Mouse (Mus musculus) brain, adult 2 months (tissue): ENCODE data around the gene Prkag1.
A peak's percentile ranks its signal among the peaks of the same experiment; 100 is the strongest.

Experiments
- DNase-seq: peaks from one replicate; pipeline ENCODE4 v3.0.0; 2011; ENCODE audit warnings: low read depth, low spot score

Prkag1 gene

GRCm38 (mm10) chr15:98793141-98793698, 38.1 kb downstream of the Prkag1 start:
- DNase-seq, result peak; percentile 24

DNA sequence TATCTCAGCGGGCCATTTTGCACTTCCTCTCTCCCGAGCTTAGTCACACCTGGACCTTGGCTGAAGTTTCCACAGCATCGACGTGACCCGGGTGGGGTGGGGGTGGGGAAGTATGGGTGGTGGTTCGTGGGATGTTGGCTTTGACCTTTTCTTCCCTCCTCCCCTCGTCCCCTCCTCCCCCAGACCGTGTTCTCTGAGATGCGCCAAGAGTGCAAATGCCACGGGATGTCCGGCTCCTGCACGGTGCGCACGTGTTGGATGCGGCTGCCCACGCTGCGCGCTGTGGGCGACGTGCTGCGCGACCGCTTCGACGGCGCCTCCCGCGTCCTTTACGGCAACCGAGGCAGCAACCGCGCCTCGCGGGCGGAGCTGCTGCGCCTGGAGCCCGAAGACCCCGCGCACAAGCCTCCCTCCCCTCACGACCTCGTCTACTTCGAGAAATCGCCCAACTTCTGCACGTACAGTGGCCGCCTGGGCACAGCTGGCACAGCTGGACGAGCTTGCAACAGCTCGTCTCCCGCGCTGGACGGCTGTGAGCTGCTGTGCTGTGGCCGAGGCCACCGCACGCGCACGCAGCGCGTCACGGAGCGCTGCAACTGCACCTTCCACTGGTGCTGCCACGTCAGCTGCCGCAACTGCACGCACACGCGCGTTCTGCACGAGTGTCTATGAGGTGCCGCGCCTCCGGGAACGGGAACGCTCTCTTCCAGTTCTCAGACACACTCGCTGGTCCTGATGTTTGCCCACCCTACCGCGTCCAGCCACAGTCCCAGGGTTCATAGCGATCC, 38.9 kb downstream of the Prkag1 start:
- DNase-seq, result peak; percentile 84

GRCm38 (mm10) chr15:98791771-98792170, 39.5 kb downstream of the Prkag1 start:
- no peak for DNase-seq

GRCm38 (mm10) chr15:98791221-98791620, 40.1 kb downstream of the Prkag1 start:
- no peak for DNase-seq

DNA sequence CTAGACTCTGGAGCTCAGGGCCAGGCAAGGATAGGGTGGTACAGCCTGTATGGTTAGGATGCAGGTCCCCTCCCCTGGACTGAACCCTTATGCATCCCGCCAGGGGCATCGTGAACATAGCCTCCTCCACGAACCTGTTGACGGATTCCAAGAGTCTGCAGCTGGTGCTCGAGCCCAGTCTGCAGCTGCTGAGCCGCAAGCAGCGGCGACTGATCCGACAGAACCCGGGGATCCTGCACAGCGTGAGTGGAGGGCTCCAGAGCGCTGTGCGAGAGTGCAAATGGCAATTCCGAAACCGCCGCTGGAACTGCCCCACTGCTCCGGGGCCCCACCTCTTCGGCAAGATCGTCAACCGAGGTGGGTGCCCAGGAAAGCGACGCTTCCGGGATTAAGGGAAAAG, 40.6 kb downstream of the Prkag1 start:
- DNase-seq, result no peak

DNA sequence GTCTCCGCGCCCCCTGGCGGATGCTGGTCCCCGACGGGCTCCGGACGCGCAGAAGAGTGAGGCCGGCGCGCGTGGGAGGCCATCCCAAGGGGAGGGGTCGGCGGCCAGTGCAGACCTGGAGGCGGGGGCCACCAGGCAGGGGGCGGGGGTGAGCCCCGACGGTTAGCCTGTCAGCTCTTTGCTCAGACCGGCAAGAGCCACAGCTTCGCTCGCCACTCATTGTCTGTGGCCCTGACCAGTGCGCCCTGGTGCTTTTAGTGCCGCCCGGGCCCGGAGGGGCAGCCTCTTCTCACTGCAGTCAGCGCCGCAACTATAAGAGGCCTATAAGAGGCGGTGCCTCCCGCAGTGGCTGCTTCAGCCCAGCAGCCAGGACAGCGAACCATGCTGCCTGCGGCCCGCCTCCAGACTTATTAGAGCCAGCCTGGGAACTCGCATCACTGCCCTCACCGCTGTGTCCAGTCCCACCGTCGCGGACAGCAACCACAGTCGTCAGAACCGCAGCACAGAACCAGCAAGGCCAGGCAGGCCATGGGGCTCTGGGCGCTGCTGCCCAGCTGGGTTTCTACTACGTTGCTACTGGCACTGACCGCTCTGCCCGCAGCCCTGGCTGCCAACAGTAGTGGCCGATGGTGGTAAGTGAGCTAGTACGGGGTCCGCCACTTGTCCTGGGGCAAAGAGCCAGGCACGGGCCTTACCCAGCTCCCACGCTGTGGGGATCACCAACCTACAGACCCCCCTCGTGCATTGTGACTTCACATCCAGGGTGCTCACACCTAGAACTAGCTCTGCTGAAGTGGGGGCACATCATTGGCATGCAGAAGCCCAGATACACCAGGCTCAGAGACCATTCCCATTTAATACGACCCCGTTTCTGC, 41.4 kb downstream of the Prkag1 start, which contains the start of gene Wnt1:
Wnt1 (plus strand) TSS at position 197 of the 875 bp plus-strand sequence.
- DNase-seq, result no peak

DNA sequence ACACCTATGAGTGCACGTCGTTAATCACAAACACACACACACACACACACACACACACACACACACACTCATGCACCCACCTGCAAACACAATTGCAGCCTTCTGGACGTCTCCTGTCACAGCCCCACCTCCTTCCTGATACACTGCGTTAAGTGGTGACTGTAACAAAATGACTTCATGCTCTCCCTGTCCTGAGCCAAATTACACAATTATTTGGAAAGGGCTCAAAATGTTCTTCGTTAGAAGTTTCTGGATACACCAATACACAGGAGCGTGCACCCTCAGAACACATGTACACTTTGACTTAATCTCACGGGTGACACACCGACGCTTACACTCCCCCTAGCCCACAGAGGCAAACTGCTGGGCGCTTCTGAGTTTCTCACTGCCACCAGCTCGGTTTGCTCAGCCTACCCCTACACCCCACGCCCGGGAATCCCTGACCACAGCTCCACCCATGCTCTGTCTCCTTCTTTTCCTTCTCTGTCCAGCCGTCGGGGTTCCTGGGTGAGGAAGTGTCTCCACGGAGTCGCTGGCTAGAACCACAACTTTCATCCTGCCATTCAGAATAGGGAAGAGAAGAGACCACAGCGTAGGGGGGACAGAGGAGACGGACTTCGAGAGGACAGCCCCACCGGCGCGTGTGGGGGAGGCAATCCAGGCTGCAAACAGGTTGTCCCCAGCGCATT, 42.2 kb downstream of the Prkag1 start:
- DNase-seq, result no peak

GRCm38 (mm10) chr15:98787930-98788329, 43.4 kb downstream of the Prkag1 start:
- peak; percentile 58 for DNase-seq

DNA sequence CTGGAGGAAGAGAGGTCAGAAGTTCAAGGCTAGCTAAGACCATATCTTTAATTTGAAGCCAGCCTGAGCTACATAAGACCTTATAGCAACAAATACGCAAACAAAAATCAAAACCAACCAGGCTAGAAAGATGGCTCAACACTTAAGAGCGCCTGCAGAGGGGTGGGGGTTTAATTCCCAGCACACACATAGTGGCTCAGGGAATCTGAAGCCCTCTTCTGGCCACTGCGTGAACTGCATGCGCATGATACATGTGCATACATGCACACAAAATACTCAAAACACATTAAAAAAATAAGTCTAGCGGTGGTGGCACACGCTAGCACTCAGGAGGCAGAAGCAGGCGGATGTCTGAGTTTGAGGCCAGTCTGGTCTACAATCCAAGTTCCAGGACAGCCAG, 45.6 kb downstream of the Prkag1 start:
- DNase-seq, result peak; percentile 29

DNA sequence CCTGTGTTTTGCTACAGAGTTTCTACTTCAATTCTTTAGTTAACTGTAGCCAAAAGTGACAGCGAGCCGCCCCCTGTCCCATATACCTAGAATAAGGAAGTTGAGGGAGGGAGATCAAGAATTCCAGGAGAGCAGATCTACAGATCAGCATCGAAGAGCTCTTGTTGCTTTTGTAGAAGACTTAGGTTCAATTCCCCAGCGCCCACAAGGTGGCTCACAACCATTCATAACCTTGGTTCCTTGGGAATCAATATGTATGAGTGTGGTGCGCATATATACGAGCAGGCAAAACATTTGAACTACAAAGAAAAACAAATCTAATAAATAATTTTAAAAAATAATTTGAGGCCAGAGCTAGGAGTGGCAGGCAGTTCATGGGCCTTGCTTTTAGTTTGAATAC, 50.2 kb downstream of the Prkag1 start:
- DNase-seq, result peak; percentile 25

DNA sequence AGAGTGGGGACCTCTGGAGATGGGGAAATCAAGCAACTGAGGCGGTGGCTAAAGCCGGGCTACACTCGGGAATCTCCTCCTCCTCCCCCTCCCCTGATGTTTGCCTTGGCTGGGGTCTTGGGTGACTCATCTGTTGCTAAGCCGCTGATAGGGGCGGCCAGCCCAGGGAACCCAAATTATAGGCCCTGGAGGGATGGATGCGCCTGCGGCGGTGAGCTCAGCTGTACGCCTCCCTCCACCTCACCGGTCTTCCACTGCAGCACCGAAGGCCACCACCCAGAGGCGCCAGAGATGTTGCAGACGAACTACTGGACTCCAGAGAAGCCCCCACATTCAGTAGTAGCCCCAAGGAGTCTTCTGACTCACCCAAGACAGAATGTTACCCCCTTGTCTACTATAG, 50.7 kb downstream of the Prkag1 start:
- peak; percentile 50 for DNase-seq

DNA sequence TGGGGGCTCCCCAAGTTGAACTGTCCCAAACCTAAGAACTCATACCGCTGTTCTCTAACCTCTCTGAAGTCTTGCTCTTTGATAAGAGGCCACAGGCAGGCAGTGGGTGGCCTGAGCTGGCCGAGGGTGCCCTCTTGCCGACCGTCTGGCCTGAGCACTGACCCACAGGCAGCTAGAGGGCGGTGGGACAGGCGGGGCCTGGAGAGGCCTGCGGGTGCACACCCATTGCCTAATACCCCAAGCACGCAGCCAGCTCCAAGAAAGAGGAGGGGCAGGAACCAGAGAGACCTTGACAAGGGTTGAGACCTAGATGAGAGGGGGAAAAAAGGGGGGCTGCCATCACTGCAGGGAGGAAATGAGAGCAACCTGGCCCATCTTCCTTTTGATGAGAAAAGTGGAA, 51.2 kb downstream of the Prkag1 start:
- no peak for DNase-seq

DNA sequence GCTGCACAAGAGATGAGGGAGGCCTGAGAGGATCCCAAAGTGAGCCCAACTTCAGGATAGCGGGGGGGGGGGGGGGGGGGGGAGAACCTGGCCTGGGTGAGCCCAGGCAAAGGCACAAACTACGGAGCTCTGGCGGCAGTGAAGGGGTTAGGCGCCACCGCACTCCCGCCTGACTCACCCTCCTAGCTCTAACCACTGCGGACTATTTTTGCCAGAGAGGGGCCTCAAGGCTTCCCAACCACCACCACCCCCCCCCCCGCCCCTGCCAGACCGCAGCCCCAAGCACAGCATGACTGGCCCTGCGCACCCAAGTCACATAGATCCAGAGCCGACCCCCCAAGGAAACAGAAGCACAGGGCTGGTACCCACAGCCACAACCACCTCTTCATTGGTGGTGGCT, 52.5 kb downstream of the Prkag1 start:
- no peak for DNase-seq

GRCm38 (mm10) chr15:98778191-98778770, 53.0 kb downstream of the Prkag1 start:
- DNase-seq, result no peak

DNA sequence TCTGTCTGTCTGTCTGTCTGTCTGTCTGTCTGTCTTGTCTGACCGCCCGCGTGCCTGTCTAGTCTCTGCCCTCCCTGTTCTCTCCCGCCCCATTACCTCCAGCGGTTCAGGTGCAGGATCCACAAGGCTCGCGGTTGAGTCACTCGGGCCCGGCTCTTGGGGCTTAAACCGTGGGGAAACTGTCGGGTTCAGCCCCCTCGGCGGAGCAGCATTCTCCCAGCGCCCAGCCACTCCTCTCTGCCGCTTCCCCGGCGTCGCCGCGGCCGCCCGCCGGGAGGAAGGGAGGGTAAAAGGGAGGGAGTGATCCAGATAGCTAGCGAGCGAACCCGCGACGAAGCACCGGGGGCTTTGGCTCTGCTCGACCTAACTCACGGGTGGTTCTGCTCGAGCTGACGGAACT, 53.6 kb downstream of the Prkag1 start, which contains the start of gene Wnt10b:
Wnt10b (minus strand) TSS at position 389 of the 400 bp plus-strand sequence.
- no peak for DNase-seq

- no peak for DNase-seq
Observed at GRCm38 (mm10) chr15:98777005-98777616, 54.2 kb downstream of the Prkag1 start.

GRCm38 (mm10) chr15:98776280-98777004, 54.9 kb downstream of the Prkag1 start:
- DNase-seq, result peak; percentile 45

DNA sequence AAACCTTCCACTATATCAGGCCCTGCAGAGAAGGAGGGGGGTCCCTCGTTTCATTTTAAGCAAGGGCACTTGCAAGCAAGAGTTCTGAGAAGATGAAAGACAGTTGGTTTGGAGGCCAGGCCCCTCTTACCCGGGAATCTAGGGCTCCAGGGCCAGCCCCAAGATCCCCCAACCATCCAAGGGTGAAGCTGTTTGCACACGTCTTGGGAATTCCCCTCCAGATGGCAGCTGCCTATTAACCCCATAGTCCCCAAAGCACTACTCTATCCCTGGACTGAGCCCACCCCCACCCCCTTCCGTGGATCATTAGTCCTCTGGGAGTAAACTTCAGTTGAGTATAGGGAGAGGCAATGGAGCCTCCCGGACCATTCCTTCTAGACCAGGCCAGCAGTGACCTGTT, 55.8 kb downstream of the Prkag1 start:
- DNase-seq, result no peak

GRCm38 (mm10) chr15:98774096-98774495, 57.2 kb downstream of the Prkag1 start:
- no peak for DNase-seq
